Mouse (Mus musculus): ENCODE results near the gene Fkbp8. TPM values are rescaled to one million over a fixed set of nuclear protein-coding genes. Genes with fewer than 3 reads are reported as not detected.

The Fkbp8 gene
- polyA plus RNA-seq, 1 experiment from 2014 or later = 203 TPM

DNA sequence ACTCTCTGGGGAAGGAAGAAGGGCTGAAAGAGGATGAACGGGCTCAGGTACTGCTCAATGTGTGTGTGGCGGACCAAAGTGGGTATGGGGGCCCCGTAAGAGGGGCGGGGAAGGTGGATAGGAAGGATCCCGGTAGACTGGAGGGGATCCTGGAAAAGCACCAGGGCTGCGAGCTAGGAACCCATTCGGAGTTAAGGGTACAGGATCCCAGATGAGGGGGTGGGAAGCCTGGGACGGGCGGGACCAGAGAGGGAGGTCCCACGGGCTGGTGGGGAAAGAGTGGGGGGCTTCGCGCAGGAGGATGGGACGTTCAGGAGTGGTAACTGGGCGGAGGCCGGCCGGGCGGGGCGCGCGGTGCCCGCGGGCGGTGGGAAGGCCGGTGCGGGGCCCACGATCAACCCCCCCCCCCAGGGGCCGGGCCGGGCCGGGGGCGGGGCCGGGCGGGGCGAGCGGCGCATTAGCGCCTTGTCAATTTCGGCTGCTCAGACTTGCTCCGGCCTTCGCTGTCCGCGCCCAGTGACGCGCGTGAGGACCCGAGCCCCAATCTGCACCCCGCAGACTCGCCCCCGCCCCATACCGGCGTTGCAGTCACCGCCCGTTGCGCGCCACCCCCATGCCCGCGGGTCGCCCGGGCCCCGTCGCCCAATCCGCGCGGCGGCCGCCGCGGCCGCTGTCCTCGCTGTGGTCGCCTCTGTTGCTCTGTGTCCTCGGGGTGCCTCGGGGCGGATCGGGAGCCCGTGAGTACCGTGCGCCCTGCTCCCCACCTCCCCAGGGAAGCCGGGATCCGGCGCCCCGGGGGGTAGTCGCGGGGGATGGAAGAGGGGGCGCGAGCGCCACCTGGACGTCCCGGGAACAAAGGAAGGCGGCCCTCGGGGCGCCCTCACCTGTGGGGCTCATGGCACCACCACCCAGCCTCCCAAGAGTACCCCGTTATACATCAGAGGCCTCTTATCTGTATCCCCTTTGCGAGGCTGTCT is 34.6 kb upstream of the Fkbp8 start, which contains the start of gene Crlf1:
TSS of gene Crlf1 (plus strand) at position 495 of the 977 bp plus-strand sequence.
- no peak for ATAC-seq (replicated peaks; ENCODE audit: insufficient number of reproducible peaks, insufficient read depth, low FRiP score, low read depth)
- peaks cover 100% of the 10 kb centered on the region for H3K27me3 ChIP-seq
- peaks cover 51% of the 10 kb centered on the region for H3K4me1 ChIP-seq (replicated peaks)
- peak within 1 kb of the TSS; percentile 49 for H3K4me3 ChIP-seq
- H3K36me3 ChIP-seq = no peaks in the 10 kb centered on the region
- peak within 1 kb of the TSS; percentile 10; the same call in 1 of the 2 replicates for H3K9ac ChIP-seq
- no peaks in the 10 kb centered on the region for H3K9me3 ChIP-seq (replicated peaks)
- WGBS = under 1% methylated on average over 58 of the region's 93 CpGs
- H3K4me2 ChIP-seq = peak within 1 kb of the TSS; percentile 80
- no peak within 1 kb of the TSS for H3K27ac ChIP-seq

DNA sequence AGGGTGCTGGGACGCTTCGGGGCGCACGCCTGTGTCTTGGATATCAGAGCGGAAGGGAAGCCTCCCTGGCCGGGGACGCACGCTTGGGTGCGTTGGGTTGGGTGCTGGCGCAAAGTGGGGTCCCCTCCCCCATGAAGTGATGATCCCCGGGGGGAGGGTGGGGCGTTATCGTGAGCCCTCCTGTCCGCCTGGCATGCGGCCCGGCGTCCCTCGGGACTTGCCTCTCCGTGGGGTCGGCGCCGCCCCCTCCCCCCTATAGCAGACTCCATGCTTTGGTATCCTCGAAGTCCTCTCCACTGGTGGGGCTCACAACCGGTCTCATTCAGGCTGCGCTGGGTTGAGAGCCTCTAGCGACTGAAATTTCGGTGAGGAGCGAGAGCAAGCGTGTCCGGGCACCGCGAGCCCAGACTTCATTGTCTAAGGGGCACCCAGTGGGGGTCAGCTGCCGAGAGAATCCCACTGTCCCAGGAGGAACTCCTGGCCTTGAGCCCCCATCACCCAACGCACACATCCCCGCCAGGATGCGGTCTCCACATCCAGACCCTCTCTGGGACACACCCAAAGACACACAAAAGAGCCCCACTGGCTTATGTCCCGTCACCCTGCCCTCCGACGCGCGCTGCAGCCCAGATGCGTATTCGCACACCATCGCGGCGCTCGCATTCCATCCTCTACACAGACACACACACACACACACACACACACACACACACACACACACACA is 33.7 kb upstream of the Fkbp8 start:
- Histone ChIP-seq H3K9me3 (replicated peaks) (no peaks in the 10 kb centered on the region), H3K36me3 (no peaks in the 10 kb centered on the region), H3K9ac (no peak overlapping the region), H3K27me3 (peaks cover 100% of the 10 kb centered on the region), H3K4me1 (replicated peaks) (peaks cover 42% of the 10 kb centered on the region), H3K4me3 (peak overlapping the region; percentile 49), H3K4me2 (peak overlapping the region; percentile 80), H3K27ac (no peak overlapping the region)
- WGBS = 3% methylated on average over 47 of the region's 47 CpGs
- ATAC-seq (replicated peaks; ENCODE audit: insufficient number of reproducible peaks, insufficient read depth, low FRiP score, low read depth) = no peak

DNA sequence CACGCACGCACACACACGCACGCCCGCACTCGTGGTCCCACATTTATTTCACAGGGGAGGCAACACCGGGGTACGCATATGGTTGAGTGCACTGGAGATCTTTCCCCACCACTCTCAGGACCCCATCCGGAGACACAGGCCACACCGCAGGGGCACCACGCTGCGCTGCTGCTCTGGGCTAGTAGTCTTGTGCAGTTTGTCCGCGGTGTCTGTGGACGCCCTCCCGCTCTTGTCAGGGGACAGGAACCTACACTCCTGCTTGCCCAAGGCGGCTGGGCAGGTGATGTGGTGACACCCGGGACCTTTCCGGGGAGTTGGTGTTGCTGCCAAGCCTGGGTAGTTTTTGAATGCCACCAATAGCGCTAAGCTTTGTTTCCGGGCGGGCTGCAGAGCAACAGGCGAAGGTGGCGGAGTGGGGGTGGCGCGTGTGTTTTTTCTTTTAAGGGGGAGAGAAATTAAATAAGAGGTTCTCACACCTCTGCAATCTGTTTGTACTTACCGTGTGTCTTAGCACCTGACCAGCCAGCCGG is 33.0 kb upstream of the Fkbp8 start:
- H3K4me1 ChIP-seq (replicated peaks) = peaks cover 36% of the 10 kb centered on the region
- ATAC-seq (replicated peaks; ENCODE audit: insufficient number of reproducible peaks, insufficient read depth, low FRiP score, low read depth) = no peak
- H3K27ac ChIP-seq = no peak overlapping the region

DNA sequence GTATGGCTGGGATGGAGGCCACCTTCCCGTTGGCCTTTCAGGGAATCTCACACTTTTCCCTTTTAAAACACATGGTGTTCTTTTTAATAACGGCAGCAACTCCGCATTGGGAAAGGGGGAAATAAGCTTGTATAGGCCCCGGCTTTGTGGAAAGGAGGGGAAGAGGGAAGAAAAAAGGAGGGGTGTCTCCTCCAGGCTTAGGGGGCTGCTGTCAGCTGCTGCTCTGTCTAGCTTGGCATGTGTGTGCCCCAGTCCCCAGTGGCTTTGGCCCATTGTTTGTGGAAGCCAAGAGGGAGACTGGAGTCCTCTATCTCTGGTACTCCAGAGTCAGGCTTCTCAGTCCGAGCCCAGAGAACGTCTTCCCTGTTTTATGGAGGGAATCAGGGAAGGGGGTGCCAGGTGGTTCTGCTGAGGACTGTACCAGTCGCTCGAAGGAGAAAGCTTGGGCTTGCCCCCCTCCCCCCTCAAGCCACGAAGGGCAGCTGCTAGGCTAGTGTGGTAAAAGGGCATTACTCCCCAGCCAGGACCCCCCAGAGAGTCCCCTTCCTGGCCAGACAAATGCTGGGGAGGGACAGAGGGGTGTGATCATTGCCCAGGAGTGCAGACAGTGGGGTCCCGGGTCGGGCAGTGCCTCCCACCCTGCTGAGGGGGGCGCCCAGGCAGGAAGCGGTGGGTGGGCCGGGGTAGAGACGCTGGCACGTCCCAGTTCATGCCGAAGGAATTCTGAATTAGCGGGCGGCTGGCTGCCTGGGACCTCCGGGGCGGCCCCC is 32.3 kb upstream of the Fkbp8 start:
- Histone ChIP-seq H3K4me3 (peak overlapping the region; percentile 6; the same call in 1 of the 2 replicates), H3K27me3 (peaks cover 100% of the 10 kb centered on the region), H3K36me3 (no peaks in the 10 kb centered on the region), H3K4me2 (no peak overlapping the region), H3K27ac (no peak overlapping the region), H3K4me1 (replicated peaks) (peaks cover 33% of the 10 kb centered on the region), H3K9me3 (replicated peaks) (no peaks in the 10 kb centered on the region), H3K9ac (0 out of 2 replicates have a peak overlapping the region, but pooled peaks have one; percentile 3)
- 6% methylated on average over 21 of the region's 21 CpGs for WGBS
- ATAC-seq (replicated peaks; ENCODE audit: insufficient number of reproducible peaks, insufficient read depth, low FRiP score, low read depth) = no peak

More for the DNA sequence above, 33.0 kb upstream of the Fkbp8 start:
- peak overlapping the region; percentile 49 for H3K4me3 ChIP-seq
- H3K9ac ChIP-seq = no peak overlapping the region
- peak overlapping the region; percentile 80; the same call in 1 of the 2 replicates for H3K4me2 ChIP-seq
- WGBS = 3% methylated on average over 28 of the region's 28 CpGs
- no peaks in the 10 kb centered on the region for H3K9me3 ChIP-seq (replicated peaks)
- no peaks in the 10 kb centered on the region for H3K36me3 ChIP-seq
- peaks cover 100% of the 10 kb centered on the region for H3K27me3 ChIP-seq

DNA sequence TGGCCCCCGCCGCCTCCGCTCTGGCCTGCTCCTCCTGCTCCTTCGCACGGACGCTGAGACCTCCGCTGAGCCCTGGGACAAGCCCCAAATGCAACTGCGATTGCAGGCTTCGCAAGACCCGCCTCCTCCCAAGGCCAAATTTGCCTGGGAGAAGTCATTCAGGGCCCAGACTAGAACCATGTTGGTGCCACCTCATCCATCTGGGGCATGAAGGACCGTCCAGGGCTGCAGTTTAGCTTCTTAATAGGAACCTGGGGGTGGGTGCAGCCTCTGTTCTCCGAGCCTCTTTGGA is 31.8 kb upstream of the Fkbp8 start:
- Histone ChIP-seq H3K4me1 (replicated peaks) (peaks cover 35% of the 10 kb centered on the region), H3K36me3 (no peaks in the 10 kb centered on the region), H3K27me3 (peaks cover 100% of the 10 kb centered on the region), H3K9ac (no peak overlapping the region), H3K9me3 (replicated peaks) (no peaks in the 10 kb centered on the region), H3K4me2 (no peak overlapping the region), H3K4me3 (peak overlapping the region; percentile 6; the same call in 1 of the 2 replicates), H3K27ac (no peak overlapping the region)
- 8% methylated on average over 12 of the region's 12 CpGs for WGBS
- no peak for ATAC-seq (replicated peaks; ENCODE audit: insufficient number of reproducible peaks, insufficient read depth, low FRiP score, low read depth)

DNA sequence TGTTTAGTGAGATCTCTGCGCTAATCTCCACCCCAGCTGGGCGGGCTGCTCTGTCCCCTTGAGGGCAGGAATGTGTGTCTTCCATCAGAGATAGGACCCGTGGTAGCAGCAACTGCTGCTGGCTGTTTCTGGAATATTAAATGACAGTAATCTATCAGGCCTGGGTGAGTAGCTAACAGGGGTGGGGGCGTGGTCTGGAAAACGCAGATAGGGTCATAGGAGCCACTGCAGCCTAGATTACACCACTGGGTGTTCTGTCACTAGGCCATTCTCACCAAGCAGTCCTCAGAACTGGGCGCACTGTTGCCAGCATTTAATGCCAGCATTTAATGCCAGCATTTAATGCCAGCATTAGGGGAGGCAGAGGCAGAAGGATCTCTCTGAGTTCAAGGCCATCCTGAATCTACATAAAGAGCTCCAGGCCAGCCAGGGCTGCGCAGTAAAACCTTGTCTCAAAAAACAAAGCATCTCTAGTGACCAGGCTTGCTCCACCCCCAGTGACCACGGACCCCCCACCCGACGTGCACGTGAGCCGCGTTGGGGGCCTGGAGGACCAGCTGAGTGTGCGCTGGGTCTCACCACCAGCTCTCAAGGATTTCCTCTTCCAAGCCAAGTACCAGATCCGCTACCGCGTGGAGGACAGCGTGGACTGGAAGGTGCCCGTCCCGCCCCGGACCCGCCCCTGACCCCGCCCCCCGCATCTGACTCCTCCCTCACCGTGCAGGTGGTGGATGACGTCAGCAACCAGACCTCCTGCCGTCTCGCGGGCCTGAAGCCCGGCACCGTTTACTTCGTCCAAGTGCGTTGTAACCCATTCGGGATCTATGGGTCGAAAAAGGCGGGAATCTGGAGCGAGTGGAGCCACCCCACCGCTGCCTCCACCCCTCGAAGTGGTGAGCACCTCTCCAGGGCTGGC is 26.9 kb upstream of the Fkbp8 start:
- Histone ChIP-seq H3K4me1 (replicated peaks) (peaks cover 42% of the 10 kb centered on the region), H3K9ac (no peak overlapping the region), H3K36me3 (no peaks in the 10 kb centered on the region), H3K9me3 (replicated peaks) (no peaks in the 10 kb centered on the region), H3K4me3 (0 out of 2 replicates have a peak overlapping the region, but pooled peaks have one; percentile 2), H3K27ac (no peak overlapping the region), H3K4me2 (peak overlapping the region; percentile 17; the same call in 1 of the 2 replicates), H3K27me3 (peaks cover 78% of the 10 kb centered on the region)
- ATAC-seq (replicated peaks; ENCODE audit: insufficient number of reproducible peaks, insufficient read depth, low FRiP score, low read depth) = no peak
- 9% methylated on average over 39 of the region's 39 CpGs for WGBS

DNA sequence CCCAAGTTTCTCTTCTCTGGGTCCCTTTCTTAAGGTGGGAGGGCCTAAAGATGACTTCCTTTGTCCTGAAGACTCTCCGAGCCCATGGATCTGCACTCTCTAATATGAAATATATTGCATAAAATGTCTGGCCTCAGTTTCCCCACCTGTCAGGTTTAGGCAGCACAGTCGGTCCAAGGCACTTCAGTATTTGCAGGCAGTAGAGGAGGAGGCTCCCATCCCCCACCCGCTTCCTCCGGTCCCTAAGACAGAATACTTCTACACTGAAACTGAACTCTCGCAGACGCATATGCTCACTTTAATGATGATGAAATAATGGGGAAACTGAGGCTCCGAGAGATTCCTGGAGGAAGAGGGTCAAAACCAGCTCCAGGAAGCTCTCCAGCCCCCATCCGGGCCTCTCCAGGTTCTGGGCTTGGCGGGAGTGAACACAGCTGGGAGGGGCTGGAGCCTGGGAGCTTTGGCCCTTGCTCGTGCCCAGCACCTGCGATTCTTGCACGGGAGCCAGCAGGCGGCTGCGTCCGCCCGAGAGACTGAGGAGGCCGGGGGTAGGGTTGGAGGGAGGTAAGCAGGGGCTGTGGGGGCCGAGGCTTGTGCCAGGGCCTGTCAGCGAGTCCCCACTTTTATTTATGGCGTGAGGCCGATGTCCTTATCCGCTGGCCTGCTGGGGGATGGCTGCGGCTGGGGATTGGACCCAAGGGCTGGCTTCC is 25.5 kb upstream of the Fkbp8 start:
- Histone ChIP-seq H3K27ac (no peak overlapping the region), H3K4me3 (0 out of 2 replicates have a peak overlapping the region, but pooled peaks have one; percentile 10), H3K4me2 (peak overlapping the region; percentile 46), H3K4me1 (replicated peaks) (peaks cover 48% of the 10 kb centered on the region), H3K27me3 (peaks cover 65% of the 10 kb centered on the region), H3K9me3 (replicated peaks) (no peaks in the 10 kb centered on the region), H3K36me3 (no peaks in the 10 kb centered on the region), H3K9ac (peak overlapping the region; percentile 26; the same call in 1 of the 2 replicates)
- no peak for ATAC-seq (replicated peaks; ENCODE audit: insufficient number of reproducible peaks, insufficient read depth, low FRiP score, low read depth)
- 10% methylated on average over 23 of the region's 23 CpGs for WGBS

DNA sequence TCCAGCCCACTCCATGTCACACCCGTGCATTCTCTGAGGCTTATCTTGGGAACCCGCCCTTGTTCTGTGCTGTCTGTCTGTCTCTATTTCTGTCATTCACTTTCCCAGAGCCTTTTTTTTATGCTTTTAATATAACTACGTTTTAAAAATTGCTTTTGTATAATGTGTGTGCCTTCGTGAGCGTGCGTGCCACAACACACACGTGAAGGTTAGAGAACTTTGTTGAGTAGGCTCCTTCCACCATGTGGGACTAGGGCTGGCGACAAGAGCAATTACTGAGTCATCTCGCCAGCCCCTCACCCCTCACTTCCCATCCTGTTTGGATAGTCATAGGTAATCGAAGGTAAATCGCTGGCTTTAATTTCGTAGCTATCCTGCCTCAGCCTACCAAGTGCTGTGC is 25.0 kb upstream of the Fkbp8 start:
- ATAC-seq (replicated peaks; ENCODE audit: insufficient number of reproducible peaks, insufficient read depth, low FRiP score, low read depth) = no peak
- H3K27me3 ChIP-seq = peaks cover 59% of the 10 kb centered on the region
- no peak overlapping the region for H3K27ac ChIP-seq
- H3K9me3 ChIP-seq (replicated peaks) = no peaks in the 10 kb centered on the region
- 0 out of 2 replicates have a peak overlapping the region, but pooled peaks have one; percentile 10 for H3K4me3 ChIP-seq
- peaks cover 3% of the 10 kb centered on the region for H3K36me3 ChIP-seq
- peak overlapping the region; percentile 46 for H3K4me2 ChIP-seq
- 26% methylated on average over 12 of the region's 12 CpGs for WGBS
- H3K9ac ChIP-seq = no peak overlapping the region
- peaks cover 48% of the 10 kb centered on the region for H3K4me1 ChIP-seq (replicated peaks)

DNA sequence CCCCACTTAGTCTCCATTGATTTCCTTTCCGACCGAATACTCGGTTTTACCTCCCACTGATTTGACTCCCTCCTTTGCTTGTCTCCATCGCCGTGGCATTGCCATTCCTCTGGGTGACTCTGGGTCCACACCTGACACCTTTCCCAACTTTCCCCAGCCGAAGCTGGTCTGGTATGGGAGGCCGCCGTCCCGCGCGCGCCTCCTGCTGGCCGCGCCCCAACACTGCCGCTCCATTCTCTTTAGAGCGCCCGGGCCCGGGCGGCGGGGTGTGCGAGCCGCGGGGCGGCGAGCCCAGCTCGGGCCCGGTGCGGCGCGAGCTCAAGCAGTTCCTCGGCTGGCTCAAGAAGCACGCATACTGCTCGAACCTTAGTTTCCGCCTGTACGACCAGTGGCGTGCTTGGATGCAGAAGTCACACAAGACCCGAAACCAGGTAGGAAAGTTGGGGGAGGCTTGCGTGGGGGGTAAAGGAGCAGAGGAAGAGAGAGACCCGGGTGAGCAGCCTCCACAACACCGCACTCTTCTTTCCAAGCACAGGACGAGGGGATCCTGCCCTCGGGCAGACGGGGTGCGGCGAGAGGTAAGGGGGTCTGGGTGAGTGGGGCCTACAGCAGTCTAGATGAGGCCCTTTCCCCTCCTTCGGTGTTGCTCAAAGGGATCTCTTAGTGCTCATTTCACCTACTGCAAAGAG is 24.3 kb upstream of the Fkbp8 start:
- H3K4me3 ChIP-seq = 0 out of 2 replicates have a peak overlapping the region, but pooled peaks have one; percentile 2
- H3K9me3 ChIP-seq (replicated peaks) = no peaks in the 10 kb centered on the region
- H3K36me3 ChIP-seq = peaks cover 9% of the 10 kb centered on the region
- no peak overlapping the region for H3K9ac ChIP-seq
- WGBS = 18% methylated on average over 46 of the region's 46 CpGs
- no peak overlapping the region; the same call in 1 of the 2 replicates for H3K4me2 ChIP-seq
- H3K4me1 ChIP-seq (replicated peaks) = peaks cover 48% of the 10 kb centered on the region
- no peak for ATAC-seq (replicated peaks; ENCODE audit: insufficient number of reproducible peaks, insufficient read depth, low FRiP score, low read depth)
- H3K27ac ChIP-seq = no peak overlapping the region
- H3K27me3 ChIP-seq = peaks cover 53% of the 10 kb centered on the region

All from heart, embryonic 15.5 days (tissue).